Comparison of ENCODE assay signal across 8 mouse cellular contexts in the genomic region with DNA sequence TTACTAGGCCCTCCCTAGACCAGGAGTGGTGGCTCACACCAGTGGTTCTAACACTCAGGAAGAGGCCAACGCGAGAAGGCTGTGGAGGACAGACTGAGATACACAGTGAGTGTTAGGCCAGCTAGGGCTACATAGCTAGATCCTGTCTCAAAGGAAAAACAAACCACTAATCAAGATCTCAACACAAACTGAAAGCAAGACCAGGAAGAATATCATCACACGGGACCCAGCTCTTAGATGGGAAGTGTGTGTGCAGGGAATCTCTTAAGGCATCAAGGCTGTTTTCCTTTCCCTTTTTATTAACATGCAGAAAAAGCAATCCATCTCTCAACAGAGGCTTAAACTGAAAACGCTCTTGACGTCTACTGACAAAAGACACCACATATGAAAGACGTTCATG. TPM values are rescaled to one million over a fixed set of nuclear protein-coding genes. Genes with fewer than 3 reads are reported as not detected.
A peak's percentile ranks its signal among the peaks of the same experiment; 100 is the strongest.
DNase-seq lines count a peak whose midpoint lies in the region; ATAC-seq lines count a peak whose summit lies in the region.

No protein-coding gene starts in this region.

- H3K36me3 ChIP-seq in kidney, embryonic 16.5 days (ENCODE audit: insufficient read depth, low read length) = peaks cover 9% of the 10 kb centered on the region; the same call in 1 of the 2 replicates
- H3K36me3 ChIP-seq in embryonic facial prominence, embryonic 13.5 days = peaks cover 25% of the 10 kb centered on the region
- no peaks in the 10 kb centered on the region for H3K36me3 ChIP-seq in intestine, embryonic 16.5 days (ENCODE audit: control insufficient read depth, insufficient read depth, low read length)

- H3K4me3 ChIP-seq in kidney, embryonic 16.5 days (ENCODE audit: low read length) = peak overlapping the region; percentile 87
- H3K4me3 ChIP-seq in embryonic facial prominence, embryonic 13.5 days = peak overlapping the region; percentile 97
- peak overlapping the region; percentile 23 for H3K4me3 ChIP-seq in intestine, embryonic 16.5 days (ENCODE audit: low read length)

- H3K4me1 ChIP-seq in kidney, embryonic 16.5 days (ENCODE audit: insufficient read depth, low read length) = peaks cover 23% of the 10 kb centered on the region
- H3K4me1 ChIP-seq in embryonic facial prominence, embryonic 13.5 days = peaks cover 26% of the 10 kb centered on the region
- peaks cover 21% of the 10 kb centered on the region for H3K4me1 ChIP-seq in intestine, embryonic 16.5 days (ENCODE audit: control insufficient read depth, insufficient read depth, low read length)

- 43% methylated on average over 6 of the region's 6 CpGs for WGBS in kidney, embryonic 16.5 days
- 63% methylated on average over 6 of the region's 6 CpGs for WGBS in embryonic facial prominence, embryonic 13.5 days
- 43% methylated on average over 6 of the region's 6 CpGs for WGBS in intestine, embryonic 16.5 days

- H3K9me3 ChIP-seq in kidney, embryonic 16.5 days (ENCODE audit: low read length) = no peaks in the 10 kb centered on the region
- no peaks in the 10 kb centered on the region for H3K9me3 ChIP-seq in embryonic facial prominence, embryonic 13.5 days
- no peaks in the 10 kb centered on the region for H3K9me3 ChIP-seq in intestine, embryonic 16.5 days (ENCODE audit: control insufficient read depth, low read length)

- H3K27ac ChIP-seq in kidney, embryonic 16.5 days (ENCODE audit: low read length) = no peak overlapping the region; the same call in 1 of the 2 replicates
- H3K27ac ChIP-seq in embryonic facial prominence, embryonic 13.5 days = no peak overlapping the region
- H3K27ac ChIP-seq in intestine, embryonic 16.5 days (ENCODE audit: low read length) = no peak overlapping the region

- DNase-seq in kidney, postnatal 36 days = no peak
- DNase-seq in naive thymus-derived CD4-positive, alpha-beta T cell, adult 2 months (ENCODE audit: low read depth) = peak; percentile 24
- DNase-seq in cerebellum, adult 9-10 months = no peak
- DNase-seq in thymus, postnatal 14 days = no peak
- no peak for DNase-seq in frontal cortex, postnatal 36 days (ENCODE audit: low spot score in 2 of 2)

- ATAC-seq in kidney, embryonic 16.5 days (ENCODE audit: low FRiP score, low TSS enrichment) = no peak
- ATAC-seq in embryonic facial prominence, embryonic 13.5 days (ENCODE audit: insufficient number of reproducible peaks, insufficient read depth, low FRiP score, low TSS enrichment, low read depth) = no peak
- ATAC-seq in intestine, embryonic 16.5 days = no peak

- H3K27me3 ChIP-seq in kidney, embryonic 16.5 days (ENCODE audit: insufficient read depth, low read length) = no peaks in the 10 kb centered on the region
- no peaks in the 10 kb centered on the region for H3K27me3 ChIP-seq in embryonic facial prominence, embryonic 13.5 days
- H3K27me3 ChIP-seq in intestine, embryonic 16.5 days (replicated peaks; ENCODE audit: control insufficient read depth, insufficient read depth, low read length) = no peaks in the 10 kb centered on the region

- H3K9ac ChIP-seq in kidney, embryonic 16.5 days (replicated peaks; ENCODE audit: low read length) = peak overlapping the region; percentile 54
- H3K9ac ChIP-seq in embryonic facial prominence, embryonic 13.5 days = peak overlapping the region; percentile 44
- H3K9ac ChIP-seq in intestine, embryonic 16.5 days (ENCODE audit: low read depth, low read length) = peak overlapping the region; percentile 44

- H3K4me2 ChIP-seq in kidney, embryonic 16.5 days (replicated peaks; ENCODE audit: low read depth, low read length) = peak overlapping the region; percentile 71
- H3K4me2 ChIP-seq in embryonic facial prominence, embryonic 13.5 days = peak overlapping the region; percentile 81
- H3K4me2 ChIP-seq in intestine, embryonic 16.5 days (ENCODE audit: low read depth, low read length) = peak overlapping the region; percentile 73

RNA-seq across cellular contexts. Expression of gene Prr14l, which starts 2.0 kb away (rescaled TPM):
- polyA plus RNA-seq in kidney, embryonic 16.5 days (2015; fragmentation: Nextera tagmentation; extraction: Ambion mirVana) = 12.5 and 13.8 TPM in 2 replicates
- 12.4 and 13.8 TPM in 2 replicates for polyA plus RNA-seq in embryonic facial prominence, embryonic 13.5 days (2015; fragmentation: Nextera tagmentation; extraction: Ambion mirVana)
- 8.8 and 10.1 TPM in 2 replicates for polyA plus RNA-seq in intestine, embryonic 16.5 days (2015; fragmentation: Nextera tagmentation; extraction: Ambion mirVana)

RNA-seq across cellular contexts. Expression of gene Depdc5, which starts 11.5 kb away (rescaled TPM):
- 23.3 and 25.7 TPM in 2 replicates for polyA plus RNA-seq in kidney, embryonic 16.5 days (2015; fragmentation: Nextera tagmentation; extraction: Ambion mirVana)
- 28.3 and 29.8 TPM in 2 replicates for polyA plus RNA-seq in embryonic facial prominence, embryonic 13.5 days (2015; fragmentation: Nextera tagmentation; extraction: Ambion mirVana)
- polyA plus RNA-seq in intestine, embryonic 16.5 days (2015; fragmentation: Nextera tagmentation; extraction: Ambion mirVana) = 13.5 and 14.6 TPM in 2 replicates

RNA-seq across cellular contexts. Expression of gene Gm20671, which starts 25.1 kb away (rescaled TPM):
- not detected in 2 replicates for polyA plus RNA-seq in kidney, embryonic 16.5 days (2015; fragmentation: Nextera tagmentation; extraction: Ambion mirVana)
- not detected in 2 replicates for polyA plus RNA-seq in embryonic facial prominence, embryonic 13.5 days (2015; fragmentation: Nextera tagmentation; extraction: Ambion mirVana)
- polyA plus RNA-seq in intestine, embryonic 16.5 days (2015; fragmentation: Nextera tagmentation; extraction: Ambion mirVana) = not detected in 2 replicates

Comparison
In these comparisons a context has a peak if more than half of its experiments do, and no peak if none do; other contexts are left out.
1. H3K4me3 ChIP-seq: peak in every context shown above with its lines; median percentile 97 in embryonic facial prominence, embryonic 13.5 days; 87 in kidney, embryonic 16.5 days; 23 in intestine, embryonic 16.5 days.